Mouse (Mus musculus): ENCODE measurements around the gene Gsg1. TPM values are rescaled to one million over a fixed set of nuclear protein-coding genes. Genes with fewer than 3 reads are reported as not detected.

The Gsg1 gene
- polyA plus RNA-seq, 1 experiment from 2014 or later, result 0.87 TPM

DNA sequence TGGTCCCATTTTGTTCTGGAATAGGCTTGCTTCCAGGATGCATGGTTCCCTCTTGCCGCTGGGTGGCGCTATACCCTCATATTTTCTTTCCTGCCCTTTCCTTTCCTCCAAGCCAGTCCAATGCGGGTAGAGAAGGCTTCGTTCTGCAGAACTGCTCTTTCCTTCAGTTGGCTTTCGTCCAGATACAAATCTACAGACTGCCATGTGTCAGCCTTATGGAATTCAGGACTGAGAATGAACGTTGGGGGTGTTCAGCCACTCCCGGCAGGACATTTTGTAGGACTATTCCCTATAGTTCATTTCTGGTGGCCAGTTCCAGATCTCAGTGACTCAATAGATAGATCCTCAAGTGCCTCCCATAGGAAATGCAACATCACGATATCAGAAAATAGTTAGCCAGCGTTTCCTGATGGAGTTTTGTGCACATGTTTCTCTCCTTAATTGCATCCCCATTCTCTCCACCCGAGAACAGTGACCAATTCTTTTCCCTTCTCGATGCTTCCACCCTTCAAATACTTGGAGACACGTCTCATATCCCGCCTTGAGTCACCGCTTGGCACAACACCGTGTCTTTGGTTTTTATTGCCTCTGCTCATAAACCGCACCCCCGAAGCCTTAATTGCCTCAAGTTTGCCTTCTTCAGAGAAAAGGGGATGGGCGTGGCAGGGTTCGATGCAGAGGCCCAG lies 4.2 kb downstream of the Gsg1 start:
- no peaks in the 10 kb centered on the region for H3K27me3 ChIP-seq (ENCODE audit: control insufficient read depth, insufficient read depth, low read length)
- H3K4me3 ChIP-seq (replicated peaks; ENCODE audit: low read length), result no peak overlapping the region
- H3K9ac ChIP-seq (ENCODE audit: low read length), result no peak overlapping the region
- peak; percentile 87 for ATAC-seq (ENCODE audit: insufficient read depth, low FRiP score)
- WGBS, result 28% methylated on average over 19 of the region's 19 CpGs
- peak overlapping the region; percentile 30; the same call in 1 of the 2 replicates for H3K4me2 ChIP-seq (ENCODE audit: low read depth, low read length)
- no peaks in the 10 kb centered on the region for H3K36me3 ChIP-seq (ENCODE audit: control insufficient read depth, insufficient read depth, low read length)
- H3K4me1 ChIP-seq (ENCODE audit: control insufficient read depth, insufficient read depth, low read length), result peaks cover 27% of the 10 kb centered on the region
- no peaks in the 10 kb centered on the region for H3K9me3 ChIP-seq (replicated peaks; ENCODE audit: control insufficient read depth, low read length)
- H3K27ac ChIP-seq (ENCODE audit: low read length), result peak overlapping the region; percentile 85

GRCm38 (mm10) chr6:135247861-135248260 lies 6.3 kb downstream of the Gsg1 start:
- no peaks in the 10 kb centered on the region for H3K9me3 ChIP-seq (replicated peaks; ENCODE audit: control insufficient read depth, low read length)
- no peaks in the 10 kb centered on the region for H3K27me3 ChIP-seq (ENCODE audit: control insufficient read depth, insufficient read depth, low read length)
- ATAC-seq (ENCODE audit: insufficient read depth, low FRiP score), result no peak
- H3K27ac ChIP-seq (ENCODE audit: low read length), result no peak overlapping the region
- no peaks in the 10 kb centered on the region for H3K36me3 ChIP-seq (ENCODE audit: control insufficient read depth, insufficient read depth, low read length)
- H3K4me2 ChIP-seq (ENCODE audit: low read depth, low read length), result no peak overlapping the region
- WGBS, result 48% methylated on average over 6 of the region's 6 CpGs
- peaks cover 26% of the 10 kb centered on the region for H3K4me1 ChIP-seq (ENCODE audit: control insufficient read depth, insufficient read depth, low read length)
- H3K4me3 ChIP-seq (replicated peaks; ENCODE audit: low read length), result no peak overlapping the region
- H3K9ac ChIP-seq (ENCODE audit: low read length), result no peak overlapping the region

DNA sequence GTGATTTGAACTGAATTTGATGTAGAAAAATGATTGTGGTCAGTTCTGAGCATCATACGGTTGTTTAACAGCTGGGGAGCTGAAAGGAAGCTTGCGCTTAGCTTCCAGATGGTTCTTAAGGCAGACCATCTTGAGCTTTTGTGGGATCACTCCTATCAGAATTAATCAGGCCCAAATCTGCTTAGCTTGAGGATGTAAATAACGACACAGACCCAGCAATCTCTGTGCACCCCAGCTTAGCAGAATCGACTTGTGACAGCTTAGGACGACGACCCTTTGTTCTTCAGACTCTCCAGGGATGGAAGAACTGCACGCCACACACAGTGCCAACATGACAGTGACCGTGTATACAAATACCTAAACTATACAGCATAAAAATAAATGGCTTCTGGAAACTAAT lies 8.6 kb downstream of the Gsg1 start:
- H3K4me2 ChIP-seq (ENCODE audit: low read depth, low read length), result no peak overlapping the region
- 73% methylated on average over 8 of the region's 8 CpGs for WGBS
- no peaks in the 10 kb centered on the region for H3K36me3 ChIP-seq (ENCODE audit: control insufficient read depth, insufficient read depth, low read length)
- H3K27ac ChIP-seq (ENCODE audit: low read length), result no peak overlapping the region
- H3K9me3 ChIP-seq (replicated peaks; ENCODE audit: control insufficient read depth, low read length), result no peaks in the 10 kb centered on the region
- ATAC-seq (ENCODE audit: insufficient read depth, low FRiP score), result no peak
- peaks cover 9% of the 10 kb centered on the region; the same call in 1 of the 2 replicates for H3K4me1 ChIP-seq (ENCODE audit: control insufficient read depth, insufficient read depth, low read length)
- no peak overlapping the region for H3K4me3 ChIP-seq (replicated peaks; ENCODE audit: low read length)
- H3K9ac ChIP-seq (ENCODE audit: low read length), result no peak overlapping the region
- H3K27me3 ChIP-seq (ENCODE audit: control insufficient read depth, insufficient read depth, low read length), result no peaks in the 10 kb centered on the region

- Histone ChIP-seq H3K27ac (ENCODE audit: low read length) (no peak overlapping the region), H3K27me3 (ENCODE audit: control insufficient read depth, insufficient read depth, low read length) (no peaks in the 10 kb centered on the region), H3K4me1 (ENCODE audit: control insufficient read depth, insufficient read depth, low read length) (no peaks in the 10 kb centered on the region), H3K36me3 (ENCODE audit: control insufficient read depth, insufficient read depth, low read length) (no peaks in the 10 kb centered on the region), H3K9me3 (replicated peaks; ENCODE audit: control insufficient read depth, low read length) (no peaks in the 10 kb centered on the region), H3K9ac (ENCODE audit: low read length) (no peak overlapping the region), H3K4me3 (replicated peaks; ENCODE audit: low read length) (no peak overlapping the region), H3K4me2 (ENCODE audit: low read depth, low read length) (no peak overlapping the region)
- 90% methylated on average over 8 of the region's 8 CpGs for WGBS
- no peak for ATAC-seq (ENCODE audit: insufficient read depth, low FRiP score)
Measured at GRCm38 (mm10) chr6:135240361-135240760, 13.8 kb downstream of the Gsg1 start.

- Histone ChIP-seq H3K9me3 (replicated peaks; ENCODE audit: control insufficient read depth, low read length) (no peaks in the 10 kb centered on the region), H3K4me3 (replicated peaks; ENCODE audit: low read length) (no peak overlapping the region), H3K4me1 (ENCODE audit: control insufficient read depth, insufficient read depth, low read length) (no peaks in the 10 kb centered on the region), H3K4me2 (ENCODE audit: low read depth, low read length) (no peak overlapping the region), H3K27me3 (ENCODE audit: control insufficient read depth, insufficient read depth, low read length) (no peaks in the 10 kb centered on the region), H3K9ac (ENCODE audit: low read length) (no peak overlapping the region), H3K27ac (ENCODE audit: low read length) (no peak overlapping the region), H3K36me3 (ENCODE audit: control insufficient read depth, insufficient read depth, low read length) (no peaks in the 10 kb centered on the region)
- ATAC-seq (ENCODE audit: insufficient read depth, low FRiP score), result no peak
- 50% methylated on average over 4 of the region's 4 CpGs for WGBS
Measured at GRCm38 (mm10) chr6:135238211-135238610, 15.9 kb downstream of the Gsg1 start.

DNA sequence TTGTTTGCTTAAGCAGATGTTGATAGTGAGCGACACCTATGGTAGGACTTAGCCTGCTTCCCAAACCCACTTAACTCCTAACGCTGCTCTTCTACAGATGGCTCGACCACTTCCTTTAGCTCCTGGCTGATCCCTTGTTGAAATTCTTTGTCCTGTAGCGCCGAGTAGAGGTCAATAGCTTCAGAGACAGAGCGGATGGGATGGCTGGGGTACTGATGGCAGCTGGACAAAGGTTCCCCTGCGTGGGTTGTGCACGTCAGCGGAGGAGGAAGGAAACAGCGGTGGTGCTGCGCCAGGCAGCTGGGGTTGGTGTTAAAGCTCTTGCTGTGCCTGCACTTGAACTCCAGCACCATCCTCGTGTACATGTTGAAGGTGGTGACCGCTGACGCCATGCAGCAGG lies 16.8 kb downstream of the Gsg1 start:
- H3K9me3 ChIP-seq (replicated peaks; ENCODE audit: control insufficient read depth, low read length), result no peaks in the 10 kb centered on the region
- no peak overlapping the region for H3K9ac ChIP-seq (ENCODE audit: low read length)
- ATAC-seq (ENCODE audit: insufficient read depth, low FRiP score), result 0 out of 2 replicates have a peak, but pooled peaks have one; percentile 15
- no peaks in the 10 kb centered on the region for H3K27me3 ChIP-seq (ENCODE audit: control insufficient read depth, insufficient read depth, low read length)
- H3K36me3 ChIP-seq (ENCODE audit: control insufficient read depth, insufficient read depth, low read length), result no peaks in the 10 kb centered on the region
- no peak overlapping the region for H3K4me3 ChIP-seq (replicated peaks; ENCODE audit: low read length)
- 53% methylated on average over 14 of the region's 14 CpGs for WGBS
- no peak overlapping the region for H3K4me2 ChIP-seq (ENCODE audit: low read depth, low read length)
- no peaks in the 10 kb centered on the region for H3K4me1 ChIP-seq (ENCODE audit: control insufficient read depth, insufficient read depth, low read length)
- H3K27ac ChIP-seq (ENCODE audit: low read length), result no peak overlapping the region

GRCm38 (mm10) chr6:135236576-135236975 lies 17.6 kb downstream of the Gsg1 start:
- Histone ChIP-seq H3K9ac (ENCODE audit: low read length) (no peak overlapping the region), H3K4me3 (replicated peaks; ENCODE audit: low read length) (no peak overlapping the region), H3K27ac (ENCODE audit: low read length) (no peak overlapping the region), H3K4me1 (ENCODE audit: control insufficient read depth, insufficient read depth, low read length) (no peaks in the 10 kb centered on the region), H3K36me3 (ENCODE audit: control insufficient read depth, insufficient read depth, low read length) (no peaks in the 10 kb centered on the region), H3K4me2 (ENCODE audit: low read depth, low read length) (no peak overlapping the region), H3K9me3 (replicated peaks; ENCODE audit: control insufficient read depth, low read length) (no peaks in the 10 kb centered on the region), H3K27me3 (ENCODE audit: control insufficient read depth, insufficient read depth, low read length) (no peaks in the 10 kb centered on the region)
- 81% methylated on average over 3 of the region's 3 CpGs for WGBS
- no peak for ATAC-seq (ENCODE audit: insufficient read depth, low FRiP score)

- H3K4me2 ChIP-seq (ENCODE audit: low read depth, low read length), result no peak overlapping the region
- H3K4me1 ChIP-seq (ENCODE audit: control insufficient read depth, insufficient read depth, low read length), result no peaks in the 10 kb centered on the region
- no peak overlapping the region for H3K4me3 ChIP-seq (replicated peaks; ENCODE audit: low read length)
- 88% methylated on average over 3 of the region's 3 CpGs for whole genome bisulfite sequencing
- H3K27ac ChIP-seq (ENCODE audit: low read length), result no peak overlapping the region
- no peaks in the 10 kb centered on the region for H3K36me3 ChIP-seq (ENCODE audit: control insufficient read depth, insufficient read depth, low read length)
- H3K9me3 ChIP-seq (replicated peaks; ENCODE audit: control insufficient read depth, low read length), result no peaks in the 10 kb centered on the region
- no peak overlapping the region for H3K9ac ChIP-seq (ENCODE audit: low read length)
- H3K27me3 ChIP-seq (ENCODE audit: control insufficient read depth, insufficient read depth, low read length), result no peaks in the 10 kb centered on the region
- ATAC-seq (ENCODE audit: insufficient read depth, low FRiP score), result no peak
Measured at GRCm38 (mm10) chr6:135235742-135236141, 18.4 kb downstream of the Gsg1 start.

- H3K4me3 ChIP-seq (replicated peaks; ENCODE audit: low read length), result no peak overlapping the region
- no peaks in the 10 kb centered on the region for H3K9me3 ChIP-seq (replicated peaks; ENCODE audit: control insufficient read depth, low read length)
- no peaks in the 10 kb centered on the region for H3K4me1 ChIP-seq (ENCODE audit: control insufficient read depth, insufficient read depth, low read length)
- WGBS, result 83% methylated on average over 12 of the region's 12 CpGs
- H3K36me3 ChIP-seq (ENCODE audit: control insufficient read depth, insufficient read depth, low read length), result no peaks in the 10 kb centered on the region
- H3K9ac ChIP-seq (ENCODE audit: low read length), result no peak overlapping the region
- no peak overlapping the region for H3K27ac ChIP-seq (ENCODE audit: low read length)
- no peak for ATAC-seq (ENCODE audit: insufficient read depth, low FRiP score)
- no peak overlapping the region for H3K4me2 ChIP-seq (ENCODE audit: low read depth, low read length)
- H3K27me3 ChIP-seq (ENCODE audit: control insufficient read depth, insufficient read depth, low read length), result no peaks in the 10 kb centered on the region
Measured at GRCm38 (mm10) chr6:135232443-135233182, 21.5 kb downstream of the Gsg1 start.
